Mouse (Mus musculus) adrenal gland, adult (tissue): ENCODE results near the gene Sult5a1.

Experiments
- DNase-seq, 2 experiments: peaks; one replicate each; pipeline ENCODE4 v3.0.0; 2022 to 2023; ENCODE audit warnings: low spot score in 1 of 2; ENCODE audit not compliant: inconsistent age in 2 of 2

The Sult5a1 gene

DNA sequence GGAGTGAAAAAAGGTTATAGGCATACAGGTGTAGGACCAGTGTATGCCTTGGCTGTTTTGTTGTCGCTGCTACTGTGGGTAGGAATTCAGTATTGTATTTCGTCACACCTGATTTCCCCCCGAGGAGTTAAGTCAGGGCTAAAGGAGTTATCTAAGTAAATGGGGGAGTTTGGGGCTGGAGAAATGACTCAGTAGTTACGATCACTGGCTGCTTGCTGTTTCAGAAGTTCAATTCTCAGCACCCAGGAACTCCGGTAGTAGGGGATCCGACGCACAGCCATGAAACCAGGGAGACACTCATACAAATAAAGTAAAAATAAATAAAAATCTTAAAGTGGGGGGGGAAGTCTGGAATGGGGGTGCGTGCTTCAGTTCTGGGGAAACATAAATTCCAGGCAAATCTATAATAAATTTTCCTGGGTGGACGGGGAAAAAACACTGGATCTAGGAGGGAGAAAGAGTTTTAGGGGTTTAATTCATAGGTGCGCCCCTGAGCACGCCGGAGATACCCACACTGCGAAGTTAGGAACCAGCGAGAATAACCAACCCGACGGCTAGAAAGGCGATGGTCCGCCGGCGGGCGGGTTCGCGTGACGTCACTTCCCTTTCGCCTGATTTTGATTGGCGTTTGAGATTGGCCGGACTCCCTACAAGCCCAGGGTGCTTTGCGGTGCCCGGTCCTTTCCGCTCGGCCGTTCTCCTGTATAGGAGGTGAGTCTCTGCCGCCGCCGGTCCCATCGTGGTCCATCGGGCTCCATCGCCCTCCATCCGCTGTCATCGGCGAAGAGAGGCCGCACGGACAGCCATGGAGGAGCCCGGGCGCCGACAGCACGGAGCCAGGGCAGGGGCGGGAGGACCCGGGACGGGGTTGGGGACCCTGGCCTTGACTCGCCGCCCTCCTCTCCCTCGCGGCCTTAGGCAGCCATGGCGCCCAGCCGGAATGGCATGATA is 56.1 kb downstream of the Sult5a1 start, which contains the start of gene Rpl13:
Rpl13 (plus strand) TSS at position 616 of the 951 bp plus-strand sequence.
- DNase-seq, result peak; percentile 97 to 99

DNA sequence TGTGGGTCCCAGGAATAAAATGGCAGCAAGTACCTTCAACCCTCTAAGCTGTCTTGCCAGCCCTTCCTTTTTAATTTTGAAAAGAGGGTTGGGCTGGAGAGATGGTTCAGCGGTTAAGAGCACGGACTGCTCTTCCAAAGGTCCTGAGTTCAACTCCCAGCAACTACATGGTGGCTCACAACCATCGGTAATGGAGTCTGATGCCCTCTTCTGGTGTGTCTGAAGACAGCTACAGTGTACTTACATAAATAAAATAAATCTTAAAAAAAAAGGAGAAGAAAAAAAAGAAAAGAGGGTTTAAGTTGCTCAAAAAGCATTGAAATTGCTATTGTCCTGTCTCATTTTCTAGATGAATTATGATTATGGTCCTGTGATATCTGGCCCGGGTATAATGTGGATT is 56.9 kb downstream of the Sult5a1 start:
- DNase-seq, result no peak

DNA sequence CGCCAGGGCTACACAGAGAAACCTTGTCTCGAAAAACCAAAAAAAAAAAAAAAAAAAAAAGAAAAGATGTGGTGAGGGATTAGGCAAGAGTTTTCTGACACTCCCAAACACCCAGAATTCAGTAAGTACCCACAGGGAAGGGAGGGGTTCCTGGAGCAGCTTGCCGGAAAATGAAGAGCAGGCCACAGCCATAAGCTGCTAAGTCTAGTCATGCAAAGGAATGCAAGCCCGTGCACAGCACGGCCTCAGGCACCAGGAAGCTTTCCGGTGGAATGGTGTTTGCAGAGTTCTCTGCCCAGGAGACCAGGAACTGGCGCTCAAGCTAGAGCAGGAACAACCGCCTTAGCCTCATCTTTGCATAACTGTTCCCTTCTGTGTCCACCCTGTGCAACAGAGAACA is 57.8 kb downstream of the Sult5a1 start:
- DNase-seq, result no peak

DNA sequence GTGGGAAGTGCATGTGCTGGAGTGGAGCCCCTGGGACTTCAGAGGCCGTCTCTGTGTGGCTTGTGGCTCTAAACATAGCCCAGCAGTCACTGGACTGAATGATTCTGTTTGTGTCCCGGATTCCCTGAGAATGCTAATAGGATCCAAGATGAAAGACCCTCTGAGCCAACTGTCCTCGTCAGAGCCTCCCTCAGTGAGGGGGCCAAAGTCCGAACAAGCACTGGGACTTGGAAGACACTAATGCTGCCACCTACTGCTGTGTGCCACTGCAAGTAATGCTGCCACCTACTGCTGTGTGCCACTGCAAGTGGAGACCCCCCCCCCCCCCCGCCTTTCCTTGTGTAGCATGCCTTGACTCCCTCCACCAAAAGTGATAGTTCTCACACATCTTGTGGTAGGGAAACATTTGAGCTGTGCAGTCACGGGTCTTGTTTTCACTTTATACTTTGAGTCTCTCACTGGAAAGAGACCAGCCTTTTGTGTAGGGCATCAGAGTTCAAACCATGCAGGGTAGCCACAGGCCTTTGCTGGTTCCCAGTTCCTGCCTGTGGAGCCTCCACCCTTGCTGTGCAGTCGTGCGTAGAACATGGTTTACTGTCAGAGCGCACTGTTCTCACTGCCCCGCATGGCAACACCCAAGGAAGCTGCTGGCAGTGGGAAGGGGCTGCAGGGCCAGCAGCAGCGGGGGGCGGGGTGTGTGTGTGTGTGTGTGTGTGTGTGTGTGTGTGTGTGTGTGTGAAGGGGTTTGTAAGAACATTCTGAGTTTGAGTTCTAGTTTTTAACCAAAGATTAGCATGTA is 60.1 kb downstream of the Sult5a1 start:
- peak in 1 of 2 experiments; percentile 47 for DNase-seq

DNA sequence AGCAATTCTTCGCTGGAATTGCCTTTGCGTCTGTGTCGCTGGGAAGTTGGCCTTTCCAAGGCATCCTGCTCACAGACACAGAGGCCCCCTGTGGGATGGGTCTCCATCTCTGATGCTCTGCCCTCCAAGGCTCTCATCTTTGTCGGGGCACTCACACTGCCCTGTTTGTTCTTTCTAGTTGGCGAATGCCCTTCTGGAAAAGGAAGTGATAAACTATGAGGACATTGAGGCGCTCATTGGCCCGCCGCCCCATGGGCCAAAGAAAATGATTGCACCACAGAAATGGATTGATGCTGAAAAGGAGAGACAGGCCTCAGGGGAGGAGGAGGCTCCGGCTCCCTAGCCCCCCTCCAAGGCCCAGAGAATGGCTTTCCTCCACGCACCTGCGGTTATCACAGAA is 60.9 kb downstream of the Sult5a1 start:
- no peak for DNase-seq
